Mouse (Mus musculus) liver, embryonic 11.5 days (tissue): Measurements from ENCODE around the gene Chst11. TPM values are rescaled to one million over a fixed set of nuclear protein-coding genes. Genes with fewer than 3 reads are reported as not detected.

ENCODE experiments used
- ATAC-seq: fragments of 200-750 bp; cut with Nextera tagmentation; replicated peaks from 2 replicates; pipeline ENCODE4 v1.8.0; 2017; ENCODE audit warnings: moderate number of reproducible peaks, mild to moderate bottlenecking, moderate TSS enrichment, moderate library complexity; ENCODE audit not compliant: low FRiP score
- DNase-seq: peaks from one replicate; pipeline ENCODE4 v3.0.0-alpha.2; 2017; ENCODE audit warnings: low spot score
- H3K27ac ChIP-seq: fragments of 300-500 bp; sonication (generic); 2 replicates; pipeline ENCODE4 v1.5.1; 2014; ENCODE audit warnings: mild to moderate bottlenecking, low read depth, low read length, control low read depth
- H3K27me3 ChIP-seq: fragments of 300-500 bp; sonication (generic); replicated peaks from 2 replicates; pipeline ENCODE4 v1.6.1; 2014; ENCODE audit warnings: low read length, mixed read lengths; ENCODE audit not compliant: control insufficient read depth, insufficient read depth
- H3K36me3 ChIP-seq: fragments of 300-500 bp; sonication (generic); 2 replicates; pipeline ENCODE4 v1.6.1; 2014; ENCODE audit warnings: mild to moderate bottlenecking, low read length, moderate library complexity, mixed read lengths; ENCODE audit not compliant: control insufficient read depth, insufficient read depth
- H3K4me1 ChIP-seq: fragments of 300-500 bp; sonication (generic); replicated peaks from 2 replicates; pipeline ENCODE4 v1.6.1; 2014; ENCODE audit warnings: low read length, mixed read lengths; ENCODE audit not compliant: control insufficient read depth, insufficient read depth
- H3K4me2 ChIP-seq: fragments of 300-500 bp; sonication (generic); 2 replicates; pipeline ENCODE4 v1.6.1; 2014; ENCODE audit warnings: mild to moderate bottlenecking, control low read depth, moderate library complexity
- H3K4me3 ChIP-seq: fragments of 300-500 bp; sonication (generic); 2 replicates; pipeline ENCODE4 v1.5.1; 2014; ENCODE audit warnings: low read depth, low read length, control low read depth
- H3K9ac ChIP-seq: fragments of 300-500 bp; sonication (generic); 2 replicates; pipeline ENCODE4 v1.6.1; 2014; ENCODE audit warnings: low read depth, low read length, control low read depth
- H3K9me3 ChIP-seq: fragments of 300-500 bp; sonication (generic); 2 replicates; pipeline ENCODE4 v1.6.1; 2016; ENCODE audit warnings: low read length, inconsistent platforms, mixed read lengths; ENCODE audit not compliant: control insufficient read depth
- WGBS: fragments of 180-500 bp; shearing (Covaris S2); extraction: QIAGEN DNeasy Blood & Tissue Kit; methylation state at CpG from one replicate; pipeline ENCODE4 v1.1.7; 2014; 5-methylcytosine and 5-hydroxymethylcytosine counted together
- polyA plus RNA-seq: library from polyadenylated mRNA; unstranded; fragments of >200 nt; fragmentation: Nextera tagmentation; extraction: Ambion mirVana; gene quantifications from 2 replicates; pipeline ENCODE4 v1.2.1, GENCODE M21; 2014

The Chst11 gene
- polyA plus RNA-seq, 1 experiment from 2014 or later = 2.9 TPM

DNA sequence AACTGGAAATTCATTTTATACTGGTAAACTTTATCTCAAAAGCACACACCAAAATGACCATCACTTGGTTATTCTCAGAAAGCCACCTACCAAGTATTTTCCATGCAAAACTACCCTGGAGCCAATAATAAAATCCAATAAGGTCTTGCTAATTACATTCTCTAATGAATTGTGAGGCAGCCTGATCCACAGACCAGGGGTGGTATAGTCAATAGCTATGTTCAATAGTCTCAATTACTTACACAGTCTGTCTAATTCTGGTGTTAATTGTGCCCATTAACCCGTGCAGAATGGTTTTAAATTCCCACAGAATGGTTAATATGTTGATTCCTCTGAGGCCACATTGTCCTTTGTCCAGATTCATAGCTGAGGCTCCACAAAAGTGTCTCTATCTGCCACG lies 233.5 kb downstream of the Chst11 start:
- Histone ChIP-seq H3K9me3 (no peaks in the 10 kb centered on the region), H3K27ac (no peak overlapping the region), H3K4me1 (no peaks in the 10 kb centered on the region), H3K4me3 (no peak overlapping the region), H3K9ac (no peak overlapping the region), H3K4me2 (no peak overlapping the region), H3K36me3 (no peaks in the 10 kb centered on the region), H3K27me3 (no peaks in the 10 kb centered on the region)
- DNase-seq = no peak
- 59% methylated on average over 2 of the region's 2 CpGs for WGBS
- ATAC-seq = no peak

DNA sequence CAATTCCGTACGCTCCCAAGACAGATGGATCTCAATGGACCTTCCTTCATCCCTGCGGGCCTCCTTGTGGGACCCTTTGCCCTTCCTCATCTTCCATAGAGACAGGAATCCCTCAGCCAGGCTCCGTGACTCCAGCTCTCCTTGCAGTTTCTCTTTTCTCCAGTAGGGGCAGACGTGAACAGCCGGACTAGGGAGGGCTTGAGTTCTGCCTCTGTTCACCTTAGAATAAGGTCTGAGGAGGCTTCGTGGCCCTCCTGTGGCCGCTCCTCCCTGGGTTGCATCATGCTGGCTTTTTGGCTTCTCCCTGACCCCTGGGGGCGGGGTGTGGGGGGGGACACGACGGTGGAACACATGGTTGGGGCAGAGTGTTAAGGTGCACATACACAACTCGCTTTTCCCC lies 234.4 kb downstream of the Chst11 start:
- H3K4me3 ChIP-seq = no peak overlapping the region
- H3K9me3 ChIP-seq = no peaks in the 10 kb centered on the region
- no peaks in the 10 kb centered on the region for H3K4me1 ChIP-seq
- DNase-seq (peak; percentile 62), ATAC-seq (no peak)
- 27% methylated on average over 12 of the region's 12 CpGs for WGBS
- H3K27me3 ChIP-seq = no peaks in the 10 kb centered on the region
- no peak overlapping the region for H3K4me2 ChIP-seq
- H3K36me3 ChIP-seq = no peaks in the 10 kb centered on the region
- no peak overlapping the region for H3K27ac ChIP-seq
- H3K9ac ChIP-seq = no peak overlapping the region

DNA sequence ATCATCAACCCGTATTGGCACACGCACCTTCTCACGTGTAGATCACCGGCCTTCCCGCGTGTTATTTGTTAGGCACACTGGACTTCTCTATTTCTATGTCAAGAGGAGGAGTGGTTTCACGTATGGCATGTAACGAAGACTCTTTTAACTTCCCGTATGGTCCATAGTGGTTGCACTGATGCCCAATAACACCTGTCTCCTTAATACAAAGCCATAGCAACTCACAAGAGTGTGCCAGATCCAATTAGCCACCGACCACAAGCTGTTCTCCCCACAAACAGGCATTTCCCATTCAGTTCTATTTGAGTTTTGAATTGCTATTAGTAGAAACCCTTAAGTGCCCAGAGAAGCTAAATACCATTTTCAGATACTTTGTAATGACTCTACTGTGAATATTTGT lies 234.9 kb downstream of the Chst11 start:
- H3K4me2 ChIP-seq = no peak overlapping the region
- no peak overlapping the region for H3K27ac ChIP-seq
- H3K9me3 ChIP-seq = no peaks in the 10 kb centered on the region
- H3K27me3 ChIP-seq = no peaks in the 10 kb centered on the region
- H3K9ac ChIP-seq = no peak overlapping the region
- DNase-seq = no peak
- ATAC-seq = no peak
- 83% methylated on average over 10 of the region's 10 CpGs for WGBS
- H3K4me3 ChIP-seq = no peak overlapping the region
- no peaks in the 10 kb centered on the region for H3K4me1 ChIP-seq
- no peaks in the 10 kb centered on the region for H3K36me3 ChIP-seq

DNA sequence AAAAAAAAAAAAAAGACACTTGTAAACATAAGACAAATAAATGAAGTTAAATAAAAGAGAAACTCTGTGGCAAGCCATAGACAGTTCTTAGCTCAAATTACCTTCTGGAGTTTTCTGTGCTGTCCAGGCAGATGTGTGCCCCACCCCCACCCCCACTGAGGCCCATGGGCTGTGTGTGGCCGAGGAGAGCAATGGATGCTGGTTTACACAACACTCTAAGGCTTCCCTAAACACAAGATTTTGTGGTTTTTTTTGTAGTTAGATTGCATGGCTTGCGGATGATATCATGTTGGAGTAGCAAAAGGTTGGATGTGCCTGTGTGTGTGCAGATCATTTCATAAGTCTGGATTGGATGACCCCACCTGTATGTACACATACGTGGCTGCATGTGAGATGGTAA lies 235.5 kb downstream of the Chst11 start:
- H3K4me2 ChIP-seq = no peak overlapping the region
- no peaks in the 10 kb centered on the region for H3K9me3 ChIP-seq
- H3K27ac ChIP-seq = no peak overlapping the region
- no peaks in the 10 kb centered on the region for H3K27me3 ChIP-seq
- 74% methylated on average over 3 of the region's 3 CpGs for WGBS
- H3K4me1 ChIP-seq = no peaks in the 10 kb centered on the region
- no peak overlapping the region for H3K4me3 ChIP-seq
- H3K36me3 ChIP-seq = no peaks in the 10 kb centered on the region
- ATAC-seq = no peak
- DNase-seq = no peak
- H3K9ac ChIP-seq = no peak overlapping the region

DNA sequence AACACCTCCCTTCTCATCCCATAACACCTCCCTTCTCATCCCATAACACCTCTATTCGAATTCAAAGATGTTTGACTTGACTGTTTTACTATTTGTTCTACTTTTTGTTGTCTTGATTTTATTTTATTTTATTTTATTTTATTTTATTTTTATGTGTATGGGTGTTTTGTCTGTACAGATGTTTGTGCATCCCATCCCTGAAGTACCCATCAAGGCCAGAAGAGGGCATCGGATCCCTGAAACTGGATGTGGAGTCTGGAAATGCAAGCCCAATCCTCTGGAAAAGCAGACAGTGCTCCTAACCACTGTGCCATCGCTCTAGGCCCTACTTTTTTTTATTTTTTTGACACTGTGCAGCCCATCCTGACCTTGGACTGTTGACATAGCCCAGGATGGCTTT lies 239.7 kb downstream of the Chst11 start:
- WGBS = 39% methylated on average over 3 of the region's 3 CpGs
- no peak overlapping the region for H3K27ac ChIP-seq
- no peaks in the 10 kb centered on the region for H3K36me3 ChIP-seq
- no peak overlapping the region for H3K4me3 ChIP-seq
- no peaks in the 10 kb centered on the region for H3K9me3 ChIP-seq
- H3K4me1 ChIP-seq = 0 out of 2 replicates have a peak, but pooled peaks cover 2% of the 10 kb centered on the region
- DNase-seq (no peak), ATAC-seq (no peak)
- no peak overlapping the region for H3K9ac ChIP-seq
- no peak overlapping the region for H3K4me2 ChIP-seq
- H3K27me3 ChIP-seq = no peaks in the 10 kb centered on the region

DNA sequence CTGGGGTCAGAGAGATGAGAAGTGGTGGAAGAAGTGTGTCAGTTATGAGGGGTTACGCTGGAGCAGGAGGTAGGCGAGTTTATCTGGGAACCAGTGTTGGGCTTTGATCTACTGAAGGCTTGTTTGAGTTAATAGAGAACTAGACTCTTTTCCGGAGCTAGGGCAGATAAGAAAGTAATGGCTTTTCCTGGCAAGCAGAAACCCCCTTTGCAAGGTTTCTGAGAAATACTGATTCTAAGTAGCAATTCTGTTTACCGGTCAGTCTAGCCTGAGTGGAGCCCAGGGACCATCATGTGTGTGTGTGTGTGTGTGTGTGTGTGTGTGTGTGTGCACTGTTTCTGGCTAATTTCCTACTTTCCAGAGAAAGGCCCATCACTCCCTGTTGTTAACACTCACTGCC lies 243.3 kb downstream of the Chst11 start:
- no peak overlapping the region for H3K9ac ChIP-seq
- no peak overlapping the region for H3K4me2 ChIP-seq
- DNase-seq (no peak), ATAC-seq (no peak)
- H3K9me3 ChIP-seq = no peaks in the 10 kb centered on the region
- H3K4me1 ChIP-seq = 0 out of 2 replicates have a peak, but pooled peaks cover 2% of the 10 kb centered on the region
- no peaks in the 10 kb centered on the region for H3K36me3 ChIP-seq
- 35% methylated on average over 4 of the region's 4 CpGs for WGBS
- no peak overlapping the region for H3K27ac ChIP-seq
- H3K27me3 ChIP-seq = no peaks in the 10 kb centered on the region
- H3K4me3 ChIP-seq = no peak overlapping the region

DNA sequence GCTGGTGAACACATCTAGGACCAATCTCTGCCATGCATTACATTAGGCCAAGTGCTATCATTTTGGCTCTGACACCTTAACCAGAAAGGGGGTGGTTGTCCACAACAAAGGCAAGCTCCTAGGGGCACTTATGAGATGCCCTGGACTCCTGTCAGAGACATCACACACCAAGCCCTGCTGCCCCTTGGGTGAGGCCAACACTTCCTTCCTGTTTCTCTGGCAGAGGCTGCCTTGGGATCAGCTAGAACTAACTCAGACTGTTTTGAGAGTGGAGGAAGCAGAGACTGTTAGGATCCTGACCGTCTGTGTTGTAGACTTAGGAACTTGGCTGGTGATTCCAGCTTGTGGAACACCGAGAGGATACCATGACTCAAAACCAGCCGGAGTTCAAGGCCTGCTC lies 248.7 kb downstream of the Chst11 start:
- Histone ChIP-seq H3K36me3 (no peaks in the 10 kb centered on the region), H3K27ac (no peak overlapping the region), H3K9me3 (no peaks in the 10 kb centered on the region), H3K4me3 (no peak overlapping the region), H3K27me3 (no peaks in the 10 kb centered on the region), H3K4me2 (no peak overlapping the region), H3K9ac (no peak overlapping the region), H3K4me1 (no peaks in the 10 kb centered on the region)
- DNase-seq = no peak
- WGBS = 54% methylated on average over 3 of the region's 3 CpGs
- no peak for ATAC-seq

DNA sequence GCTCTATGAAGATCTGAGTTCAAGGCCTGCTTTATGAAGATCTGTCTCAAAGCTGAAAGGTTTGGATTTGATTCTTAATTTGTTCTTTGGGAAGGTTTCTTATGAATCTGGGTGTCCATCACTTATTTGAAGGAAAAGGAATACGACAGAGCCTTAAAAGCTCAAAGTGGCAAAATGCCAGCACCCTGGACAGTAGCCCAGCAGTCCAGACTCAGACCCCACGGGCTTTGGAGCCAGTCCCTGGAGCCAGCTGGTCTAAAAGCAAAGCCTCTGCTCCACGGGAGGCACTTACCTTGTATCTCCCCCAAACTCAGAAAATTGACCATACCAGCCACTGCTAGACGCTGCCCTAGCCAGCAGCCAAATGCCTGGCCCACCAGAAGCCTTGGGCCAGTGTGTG lies 249.1 kb downstream of the Chst11 start:
- H3K9me3 ChIP-seq = no peaks in the 10 kb centered on the region
- no peaks in the 10 kb centered on the region for H3K27me3 ChIP-seq
- no peak overlapping the region for H3K4me3 ChIP-seq
- no peak for DNase-seq
- no peak overlapping the region for H3K27ac ChIP-seq
- no peak for ATAC-seq
- H3K36me3 ChIP-seq = no peaks in the 10 kb centered on the region
- no peak overlapping the region for H3K9ac ChIP-seq
- no peak overlapping the region for H3K4me2 ChIP-seq
- WGBS = 56% methylated on average over 4 of the region's 4 CpGs
- H3K4me1 ChIP-seq = no peaks in the 10 kb centered on the region

DNA sequence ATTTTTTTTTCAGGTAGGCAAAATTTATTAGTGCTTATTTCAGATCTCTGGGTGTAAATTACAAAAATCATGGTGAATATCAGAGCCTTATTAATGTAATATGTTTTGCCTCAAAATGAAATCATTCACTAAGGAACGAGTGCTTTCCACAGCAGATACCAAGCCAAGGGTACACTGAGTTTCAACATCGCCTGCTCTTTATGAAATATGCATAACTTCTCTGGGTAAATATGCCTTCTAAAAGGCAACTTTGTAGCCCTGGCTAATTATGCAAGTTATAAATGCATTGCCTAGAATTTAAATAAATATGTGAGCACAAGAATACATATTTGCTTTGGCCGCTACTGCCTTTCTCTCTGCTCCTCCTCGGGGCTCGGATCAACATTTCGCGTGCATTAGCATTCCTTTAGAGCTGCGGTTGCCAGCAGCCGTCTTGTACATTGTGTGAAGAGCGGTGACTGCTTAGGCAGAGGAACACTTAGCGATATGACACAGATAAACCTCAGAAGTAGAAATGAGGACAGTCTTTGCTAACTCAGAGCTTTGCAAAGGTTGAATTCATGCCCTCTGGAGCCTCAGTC lies 256.9 kb downstream of the Chst11 start:
- Histone ChIP-seq H3K9me3 (no peaks in the 10 kb centered on the region), H3K4me3 (no peak overlapping the region), H3K27ac (no peak overlapping the region), H3K9ac (no peak overlapping the region), H3K4me1 (no peaks in the 10 kb centered on the region), H3K36me3 (no peaks in the 10 kb centered on the region), H3K27me3 (no peaks in the 10 kb centered on the region), H3K4me2 (no peak overlapping the region)
- DNase-seq (no peak), ATAC-seq (no peak)
- WGBS = 65% methylated on average over 11 of the region's 11 CpGs
